Comparison of ENCODE assay signal across 8 mouse cellular contexts in genomic region chr1:180569453-180569852, GRCm38 (mm10). TPM values are rescaled to one million over a fixed set of nuclear protein-coding genes. Genes with fewer than 3 reads are reported as not detected.
A peak's percentile ranks its signal among the peaks of the same experiment; 100 is the strongest.
DNase-seq lines count a peak whose midpoint lies in the region; ATAC-seq and TF ChIP-seq lines count a peak whose summit lies in the region.

No protein-coding gene starts in this region.

- no peak for TF ChIP-seq RAD21 in MEL (IDR thresholded peaks at IDR 0.05; ENCODE audit: low read depth, low read length)

- H3K27ac ChIP-seq in heart, embryonic 15.5 days, result peak overlapping the region; percentile 82
- peak overlapping the region; percentile 85 for H3K27ac ChIP-seq in MEL (ENCODE audit: control insufficient read depth, low read depth, low read length)
- H3K27ac ChIP-seq in forebrain, embryonic 14.5 days (ENCODE audit: low read depth, low read length), result peak overlapping the region; percentile 90
- peak overlapping the region; percentile 57 for H3K27ac ChIP-seq in macrophage

- TF ChIP-seq EP300 in MEL (IDR thresholded peaks at IDR 0.05; ENCODE audit: low read depth in 1 of 2, low read length in 2 of 2), result no peak

- no peak for TF ChIP-seq POLR2A in MEL (IDR thresholded peaks at IDR 0.05; ENCODE audit: control insufficient read depth in 1 of 2, insufficient read depth in 1 of 2, low read depth in 1 of 2, low read length in 2 of 2, poor library complexity in 1 of 2)

- H3K9ac ChIP-seq in heart, embryonic 15.5 days, result peak overlapping the region; percentile 73
- peak overlapping the region; percentile 94 for H3K9ac ChIP-seq in MEL (ENCODE audit: control insufficient read depth, low read depth, low read length, poor library complexity, severe bottlenecking)
- H3K9ac ChIP-seq in forebrain, embryonic 14.5 days (ENCODE audit: low read length), result peak overlapping the region; percentile 90

- under 1% methylated on average over 17 of the region's 17 CpGs for WGBS in heart, embryonic 15.5 days
- under 1% methylated on average over 17 of the region's 17 CpGs for WGBS in forebrain, embryonic 14.5 days
- 2% methylated on average over 17 of the region's 17 CpGs for WGBS in macrophage (ENCODE audit: missing documents)

- H3K9me3 ChIP-seq in heart, embryonic 15.5 days (replicated peaks), result no peaks in the 10 kb centered on the region
- H3K9me3 ChIP-seq in MEL (replicated peaks; ENCODE audit: insufficient read depth, low read length), result no peaks in the 10 kb centered on the region
- no peaks in the 10 kb centered on the region for H3K9me3 ChIP-seq in forebrain, embryonic 14.5 days (replicated peaks; ENCODE audit: control insufficient read depth, low read length)

- H3K27me3 ChIP-seq in heart, embryonic 15.5 days, result no peaks in the 10 kb centered on the region
- H3K27me3 ChIP-seq in MEL (ENCODE audit: control insufficient read depth in 1 of 2, insufficient read depth in 2 of 2, low read length in 2 of 2), result no peaks in the 10 kb centered on the region
- no peaks in the 10 kb centered on the region for H3K27me3 ChIP-seq in forebrain, embryonic 14.5 days (replicated peaks; ENCODE audit: control insufficient read depth, insufficient read depth, low read length)

- TF ChIP-seq CTCF in MEL (IDR thresholded peaks at IDR 0.05 in 2 of 3, conservative IDR thresholded peaks at IDR 0.05 in 1 of 3; ENCODE audit: control insufficient read depth in 1 of 3, insufficient read depth in 1 of 3, low read depth in 2 of 3, low read length in 3 of 3, poor library complexity in 1 of 3, severe bottlenecking in 1 of 3), result no peak

- ATAC-seq in heart, embryonic 15.5 days (replicated peaks; ENCODE audit: insufficient number of reproducible peaks, insufficient read depth, low FRiP score, low read depth), result no peak
- ATAC-seq in forebrain, embryonic 14.5 days, result no peak

- peaks cover 34% of the 10 kb centered on the region for H3K4me1 ChIP-seq in heart, embryonic 15.5 days (replicated peaks)
- peaks cover 0 to 16% of the 10 kb centered on the region in 2 experiments; a peak in 2 of 4 replicates for H3K4me1 ChIP-seq in MEL (ENCODE audit: control insufficient read depth in 1 of 2, insufficient read depth in 2 of 2, low read length in 2 of 2)
- H3K4me1 ChIP-seq in forebrain, embryonic 14.5 days (ENCODE audit: control insufficient read depth, insufficient read depth, low read length), result peaks cover 15% of the 10 kb centered on the region

- peak overlapping the region; percentile 77 for H3K4me3 ChIP-seq in heart, embryonic 15.5 days
- H3K4me3 ChIP-seq in MEL (ENCODE audit: control insufficient read depth in 1 of 2, insufficient read depth in 1 of 2, low read depth in 2 of 2, low read length in 2 of 2), result peak overlapping the region; percentile 68 to 94
- peak overlapping the region; percentile 74 for H3K4me3 ChIP-seq in forebrain, embryonic 14.5 days (ENCODE audit: low read depth, low read length)
- H3K4me3 ChIP-seq in macrophage (ENCODE audit: inconsistent target), result peak overlapping the region; percentile 83

- DNase-seq in heart, adult 18-20 months, result no peak
- peak; percentile 44 for DNase-seq in MEL (ENCODE audit: low read depth, low spot score)
- peak; percentile 6 for DNase-seq in forebrain, embryonic 14.5 days (ENCODE audit: low spot score)
- DNase-seq in adrenal gland, adult 8-10 months, result no peak
- no peak for DNase-seq in right cerebral cortex, postnatal 14 days
- DNase-seq in urinary bladder, postnatal 14 days (ENCODE audit: low spot score), result no peak

- H3K36me3 ChIP-seq in heart, embryonic 15.5 days, result peaks cover 3% of the 10 kb centered on the region; the same call in 1 of the 2 replicates
- H3K36me3 ChIP-seq in MEL (ENCODE audit: control insufficient read depth in 1 of 2, insufficient read depth in 2 of 2, low read length in 2 of 2) (peaks cover 0 to 9% of the 10 kb centered on the region in 2 experiments; a peak in 2 of 4 replicates), macrophage (ENCODE audit: inconsistent target) (peaks cover 9% of the 10 kb centered on the region; the same call in 1 of the 2 replicates)
- peaks cover 11% of the 10 kb centered on the region for H3K36me3 ChIP-seq in forebrain, embryonic 14.5 days (ENCODE audit: control insufficient read depth, insufficient read depth, low read length)

- peaks cover 43% of the 10 kb centered on the region for H3K79me2 ChIP-seq in MEL (ENCODE audit: control insufficient read depth, insufficient read depth, low read length, poor library complexity)
- H3K79me2 ChIP-seq in macrophage (ENCODE audit: inconsistent target), result peaks cover 53% of the 10 kb centered on the region

- H3K4me2 ChIP-seq in heart, embryonic 15.5 days, result peak overlapping the region; percentile 76
- peak overlapping the region; percentile 97 for H3K4me2 ChIP-seq in forebrain, embryonic 14.5 days (ENCODE audit: low read length)

TF ChIP-seq in MEL, 35 proteins besides CTCF, POLR2A, EP300 and RAD21:
- TF ChIP-seq SMC3 (IDR thresholded peaks at IDR 0.05; ENCODE audit: low read depth, low read length) (no peak), TBP (IDR thresholded peaks at IDR 0.05; ENCODE audit: low read depth, low read length) (0 out of 2 replicates have a peak, but pooled peaks have one; percentile 21)

RNA-seq across cellular contexts. Expression of gene Parp1, which starts 0.7 kb away (rescaled TPM):
- polyA plus RNA-seq in heart, embryonic 15.5 days (2015; fragmentation: Nextera tagmentation; extraction: Ambion mirVana), result 69.2 and 88.7 TPM in 2 replicates
- total RNA-seq in heart, adult 18-20 months (2021), result 10 to 100 TPM; 61.7 to 63.5 TPM
- 136 and 142 TPM in 2 replicates for total RNA-seq in MEL (2012; rRNA removed)
- 100 to 1,000 TPM; 140 to 188 TPM for polyA plus RNA-seq in MEL (2012; ENCODE audit: insufficient read depth in 1 of 2, insufficient read length in 2 of 2, low read depth in 1 of 2, low replicate concordance in 2 of 2, missing spikeins in 1 of 2)
- polyA plus RNA-seq in forebrain, embryonic 14.5 days (2014; fragmentation: Nextera tagmentation; extraction: Ambion mirVana), result 118 and 127 TPM in 2 replicates
- total RNA-seq in macrophage (2018; cell fraction: chromatin; rRNA removed), result 100 to 1,000 TPM in 8 of 26 experiments, 10 to 100 TPM in 18; 13.0 to 151 (median 59.1) TPM
- 10 to 100 TPM; 45.6 to 81.5 (median 63.4) TPM for total RNA-seq in macrophage (2018; cell fraction: cytosol; rRNA removed)
- 100 to 1,000 TPM in 1 of 26 experiments, 10 to 100 TPM in 25; 22.6 to 124 (median 45.1) TPM for total RNA-seq in macrophage (2018; cell fraction: nucleus; rRNA removed)
- 56.6 to 110 TPM (median 59.5 TPM) in 3 replicates for polyA plus RNA-seq in macrophage (2018)
- 10 to 100 TPM; 67.5 to 78.3 (median 72.4) TPM for total RNA-seq in adrenal gland, adult 8-10 months (2022)

Comparison
In these comparisons a context has a peak if more than half of its experiments do, and no peak if none do; other contexts are left out.
1. DNase-seq: peak in MEL (single experiment) and forebrain, embryonic 14.5 days (single experiment); none in heart, adult 18-20 months (0 of 2), adrenal gland, adult 8-10 months (single experiment), right cerebral cortex, postnatal 14 days (single experiment) and urinary bladder, postnatal 14 days (single experiment).
2. Peak in every context shown above with its lines, with median percentiles within 50 percentile points of each other: H3K27ac ChIP-seq, H3K4me3 ChIP-seq and H3K9ac ChIP-seq.